Mouse (Mus musculus) adrenal gland, adult (tissue): ENCODE measurements around the gene Ppp1cc.

Source experiments
- DNase-seq, 2 experiments: peaks; one replicate each; pipeline ENCODE4 v3.0.0; 2022 to 2023; ENCODE audit warnings: low spot score in 1 of 2; ENCODE audit not compliant: inconsistent age in 2 of 2

The Ppp1cc gene

GRCm38 (mm10) chr5:122157827-122158381 is at the start of gene Ppp1cc:
Gene Ppp1cc, plus strand, starts transcription at chr5:122158278.
- peak; percentile 93 to 97 for DNase-seq

GRCm38 (mm10) chr5:122109325-122110060 is 48.6 kb upstream of the Ppp1cc start:
- no peak for DNase-seq

GRCm38 (mm10) chr5:122110625-122111024 is 47.5 kb upstream of the Ppp1cc start:
- no peak for DNase-seq

GRCm38 (mm10) chr5:122111091-122111932 is 46.8 kb upstream of the Ppp1cc start:
- DNase-seq = no peak

DNA sequence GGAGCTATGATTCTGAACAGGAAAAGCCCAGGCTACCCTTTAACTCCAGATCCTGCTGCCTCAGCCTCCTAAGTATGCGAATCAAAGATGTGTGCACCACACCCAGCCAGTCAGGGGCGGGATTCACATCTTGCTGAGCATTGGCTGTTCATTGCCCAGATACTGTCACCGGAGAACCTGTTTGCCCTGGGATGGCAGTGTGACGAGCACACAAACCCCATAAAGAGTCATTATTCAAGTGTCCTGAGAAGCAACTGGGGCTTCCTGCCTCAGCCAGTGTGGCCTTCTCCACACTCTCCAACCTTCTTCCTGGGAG is 46.2 kb upstream of the Ppp1cc start:
- no peak for DNase-seq

- DNase-seq = no peak
These were observed 44.6 kb upstream of the Ppp1cc start for GRCm38 (mm10) chr5:122113450-122113849.

- peak; percentile 53 to 84 for DNase-seq
These were observed 43.9 kb upstream of the Ppp1cc start for GRCm38 (mm10) chr5:122114176-122114575.

- DNase-seq = no peak
These were observed 42.8 kb upstream of the Ppp1cc start for GRCm38 (mm10) chr5:122115266-122115763.

DNA sequence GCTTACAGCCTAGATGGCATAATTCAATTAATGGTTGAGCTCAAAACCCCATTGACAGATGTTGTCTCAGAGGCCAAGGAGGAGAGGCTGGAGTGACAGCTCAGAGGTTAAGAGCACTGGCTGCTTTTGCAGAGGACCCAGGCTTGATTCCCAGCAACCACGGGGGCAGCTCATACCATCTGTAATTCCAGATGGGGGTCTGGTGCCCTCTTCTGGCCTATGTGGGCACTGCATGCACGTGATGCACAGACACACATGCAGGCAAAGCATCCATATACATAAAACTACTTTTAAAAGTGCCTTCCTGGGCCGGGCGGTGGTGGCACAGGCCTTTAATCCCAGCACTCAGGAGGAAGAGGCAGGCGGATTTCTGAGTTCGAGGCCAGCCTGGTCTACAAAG is 41.8 kb upstream of the Ppp1cc start:
- DNase-seq = no peak

DNA sequence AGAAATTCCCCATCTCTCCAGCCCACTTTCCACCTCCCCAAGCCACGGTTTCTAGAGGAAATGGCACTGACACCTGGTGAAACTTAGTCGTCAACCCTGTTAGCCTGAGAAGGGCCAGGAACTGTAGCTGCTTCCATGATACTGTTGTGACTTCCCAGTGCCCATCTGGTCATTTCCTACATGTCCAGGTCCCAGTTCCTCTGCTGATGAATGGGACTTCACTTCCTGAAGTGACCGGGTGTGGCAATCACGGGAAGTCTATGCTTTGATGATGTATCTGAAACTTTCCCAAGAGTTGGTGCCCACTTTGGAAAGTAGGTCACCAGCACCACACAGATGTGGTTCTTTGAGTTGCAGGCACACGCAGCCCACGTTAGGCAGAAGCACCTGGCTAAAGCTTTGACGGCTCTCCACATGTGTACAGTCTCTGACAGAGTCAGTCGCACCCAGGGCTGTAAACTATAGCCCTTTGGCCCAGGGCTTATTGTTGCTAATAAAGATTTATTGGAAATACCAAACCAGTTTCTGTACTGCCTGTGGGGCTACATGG is 32.8 kb upstream of the Ppp1cc start:
- no peak for DNase-seq

DNA sequence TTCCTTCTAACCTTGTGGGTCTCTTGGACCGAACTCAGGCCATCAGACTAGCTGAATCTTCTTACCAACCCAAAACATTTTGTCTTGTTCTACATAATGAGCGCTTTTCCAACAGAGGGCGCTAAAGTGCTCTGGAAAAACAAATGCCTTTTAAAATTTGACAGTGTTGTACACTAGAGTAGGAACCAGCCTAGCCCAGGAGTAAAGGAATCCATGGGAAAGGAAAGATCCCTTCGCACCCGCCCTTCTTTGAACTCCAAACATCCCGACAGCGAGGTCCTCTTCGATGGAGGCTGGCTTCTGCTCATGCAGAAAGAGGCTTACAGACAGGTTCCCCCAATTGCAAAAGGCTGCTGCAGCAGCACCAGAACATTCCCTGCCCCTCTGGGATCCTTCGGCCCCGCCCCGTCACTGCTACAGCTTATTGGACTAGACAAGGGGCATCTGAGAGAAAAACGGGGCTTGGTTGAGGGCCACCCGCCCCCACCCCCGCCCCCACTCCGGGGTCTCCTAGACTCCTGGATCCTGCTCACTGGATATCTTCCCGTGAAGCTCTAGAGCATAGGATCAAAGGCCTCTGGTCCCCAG is 28.9 kb upstream of the Ppp1cc start:
- DNase-seq = peak; percentile 60 to 92

DNA sequence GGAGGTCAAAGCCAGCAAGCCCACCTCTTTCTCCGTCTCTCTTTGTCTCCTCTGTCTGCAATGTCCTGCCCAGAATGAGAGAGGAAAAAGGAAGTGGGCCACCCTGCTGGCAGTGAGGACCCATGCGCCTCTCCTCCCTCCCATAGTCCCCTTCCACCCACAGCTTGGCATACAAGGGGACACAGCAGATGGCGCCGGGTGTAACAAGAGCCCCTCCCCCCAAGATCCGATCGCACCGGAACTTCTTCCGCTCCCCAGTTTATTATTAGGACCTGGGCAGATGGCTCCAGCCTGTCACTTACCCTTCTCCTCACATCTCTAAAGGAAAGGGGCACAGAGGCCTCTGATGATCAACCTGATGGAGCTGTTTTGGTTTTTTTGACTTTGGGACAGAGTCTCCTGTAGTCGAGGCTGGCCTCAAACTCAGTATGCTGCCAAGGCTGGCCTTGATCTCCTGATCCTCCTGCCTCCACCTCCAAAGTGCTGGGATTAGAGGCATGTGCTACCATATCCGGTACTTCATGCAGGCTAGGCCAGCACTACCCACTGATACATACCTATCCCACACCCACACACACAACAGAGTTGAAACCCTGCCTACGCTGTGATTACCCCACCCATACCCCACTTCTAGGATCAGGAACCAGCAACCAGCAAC is 27.6 kb upstream of the Ppp1cc start:
- DNase-seq = no peak

DNA sequence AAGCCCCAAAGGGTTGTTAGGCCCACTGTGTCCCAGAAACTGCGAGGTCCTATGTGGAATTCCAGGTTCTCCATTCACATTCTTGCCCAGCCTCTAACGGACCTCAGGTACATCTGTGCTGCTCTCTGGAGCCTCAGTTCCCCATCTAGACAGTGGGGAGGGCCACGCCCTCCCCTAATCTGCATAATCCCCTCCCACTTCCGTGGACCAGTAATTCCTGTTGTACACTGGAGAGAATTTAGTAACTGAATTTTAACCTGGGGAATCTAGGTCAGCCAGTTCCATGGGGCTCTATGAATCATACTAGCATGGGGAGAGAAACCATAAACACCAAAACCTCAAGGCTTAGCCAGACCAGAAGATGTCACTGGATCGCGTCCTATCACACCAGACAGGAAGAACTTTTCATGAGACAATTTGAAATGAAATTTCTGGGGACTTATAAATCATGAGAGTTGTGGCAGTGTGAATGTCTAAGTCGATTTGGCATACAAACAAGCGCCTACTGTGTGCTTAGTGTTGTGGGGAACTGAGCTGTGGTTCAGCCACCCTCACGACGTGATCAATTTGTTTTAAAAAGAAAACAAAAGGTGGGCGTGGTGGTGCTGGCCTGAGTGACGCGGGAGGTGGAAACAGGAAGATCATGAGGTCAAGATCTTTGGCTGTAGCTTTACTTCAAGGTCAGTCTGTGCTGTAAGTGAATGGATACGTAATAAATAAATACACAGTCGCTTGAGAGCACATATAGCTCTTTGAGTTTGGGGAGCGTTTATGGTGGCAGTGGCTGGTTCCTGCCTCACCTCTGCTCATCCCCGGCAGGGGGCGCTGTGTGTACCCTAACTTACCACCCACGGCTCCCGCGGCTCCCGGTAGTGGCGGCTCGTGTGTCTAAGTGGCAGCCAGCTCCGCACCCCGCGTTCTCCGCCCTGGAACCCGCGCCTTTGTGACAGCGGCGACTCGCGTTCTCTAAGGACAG is 26.7 kb upstream of the Ppp1cc start:
- DNase-seq = peak; percentile 87 to 95

GRCm38 (mm10) chr5:122132167-122133049 is 25.7 kb upstream of the Ppp1cc start:
- DNase-seq = peak in 1 of 2 experiments; percentile 28

- DNase-seq = no peak
These were observed 25.1 kb upstream of the Ppp1cc start for GRCm38 (mm10) chr5:122133050-122133389.

DNA sequence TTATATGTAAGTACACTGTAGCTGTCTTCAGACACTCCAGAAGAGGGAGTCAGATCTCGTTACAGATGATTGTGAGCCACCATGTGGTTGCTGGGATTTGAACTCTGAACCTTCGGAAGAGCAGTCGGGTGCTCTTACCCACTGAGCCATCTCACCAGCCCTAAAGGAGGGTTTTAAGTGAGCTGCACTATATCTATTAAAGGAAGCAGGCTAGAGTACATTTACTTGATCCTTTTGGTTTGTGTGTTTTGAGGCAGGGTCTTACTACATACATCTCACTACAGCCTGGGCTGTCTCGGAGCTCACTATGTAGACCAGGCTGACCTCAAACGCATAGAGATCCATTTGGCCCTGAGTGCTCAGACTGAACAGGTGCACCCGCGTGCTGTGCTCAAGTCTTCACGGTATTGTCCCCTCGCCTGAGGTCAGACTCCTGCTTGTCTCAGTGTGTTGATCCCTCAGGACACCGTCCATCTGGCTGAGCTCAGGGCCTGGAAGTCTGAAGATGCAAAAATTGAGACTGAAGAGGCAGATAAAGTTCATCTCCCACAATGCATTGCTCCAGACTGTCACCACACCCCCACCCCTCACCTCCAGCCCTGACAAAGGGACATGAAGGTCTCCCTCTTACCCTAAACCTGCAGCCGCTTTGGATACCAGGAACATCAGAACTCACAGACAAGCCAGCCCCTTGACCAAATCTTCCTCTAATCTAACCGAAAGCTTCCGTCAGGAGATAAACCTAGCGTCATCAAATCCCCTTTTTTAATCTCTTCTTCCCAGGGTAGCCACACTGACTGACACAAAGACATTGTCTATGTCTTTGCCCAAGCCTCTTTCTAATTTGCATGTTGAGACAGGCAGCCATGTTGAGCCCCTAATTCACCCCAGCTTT is 23.4 kb upstream of the Ppp1cc start:
- DNase-seq = no peak

GRCm38 (mm10) chr5:122135290-122135882 is 22.7 kb upstream of the Ppp1cc start:
- DNase-seq = no peak
